Mouse (Mus musculus): ENCODE measurements at regions not wholly inside any gene's neighbourhood (a gene's known extent, or its start where the extent isn't known, plus 50 kb on each side); places are given as distances from the start of the nearest gene placed in this dataset.

DNA sequence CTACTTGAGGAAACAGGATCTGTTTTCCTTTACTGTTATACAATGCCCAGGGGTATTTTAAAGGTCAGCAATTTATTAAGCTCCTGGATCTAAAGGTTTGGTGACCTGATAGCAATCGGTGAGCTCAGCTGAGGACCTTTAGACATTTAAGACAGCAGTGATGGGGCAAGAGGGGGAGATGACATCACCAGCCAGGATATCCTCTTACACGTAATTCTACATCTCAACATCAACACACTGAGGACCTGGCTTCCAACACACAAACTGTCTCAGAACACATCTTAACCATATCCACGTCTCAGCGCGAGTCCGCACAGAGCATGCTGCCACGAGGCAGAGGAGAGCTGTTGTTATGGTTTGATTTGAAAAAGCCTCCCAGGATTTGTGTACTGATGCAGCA is 69.2 kb downstream of the Nhlrc3 start:
- no peak for DNase-seq

DNA sequence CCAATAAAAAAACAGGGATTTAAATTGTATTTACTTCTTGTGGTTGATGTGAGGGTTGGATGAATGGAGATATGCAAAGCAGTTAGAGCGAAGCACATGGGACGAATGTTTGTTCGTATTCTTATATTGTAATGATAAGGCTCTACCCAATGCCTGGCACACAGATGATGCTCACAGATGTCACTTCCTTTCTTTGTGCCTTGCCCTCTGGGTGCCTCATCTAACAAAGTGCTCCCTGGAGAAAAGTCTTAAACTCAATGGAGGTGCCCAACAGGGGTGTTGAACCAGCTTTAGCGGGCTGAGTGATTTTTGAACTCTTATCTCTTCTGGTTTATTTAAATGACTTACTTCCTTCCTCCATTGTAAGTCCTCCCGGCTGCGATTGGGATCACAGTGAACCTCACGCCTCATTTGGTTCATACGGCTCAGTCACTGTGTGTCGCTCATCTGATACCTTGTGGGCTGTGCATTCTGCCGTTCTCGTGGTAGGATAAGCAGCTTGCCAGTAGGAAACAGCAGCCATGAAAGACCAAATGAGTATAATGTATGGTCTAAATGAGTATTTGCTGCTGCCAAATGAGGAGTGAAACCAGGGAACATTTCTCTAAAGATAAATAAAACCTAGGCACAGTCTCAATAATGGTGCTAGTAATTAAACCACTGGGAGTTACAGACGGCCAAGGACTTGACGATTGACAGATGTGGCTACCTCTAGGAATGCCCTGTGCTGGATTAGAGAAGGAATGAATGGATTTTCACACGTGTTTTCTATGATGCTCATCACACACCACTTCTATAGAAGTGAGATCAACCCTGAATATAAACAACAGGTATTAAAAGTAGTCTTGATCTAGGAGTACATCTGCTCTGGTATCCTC is 81.2 kb downstream of the Nhlrc3 start:
- DNase-seq: no peak
- intact Hi-C loops (cut with DNase I): no loop called here

More for the DNA sequence above, 69.2 kb downstream of the Nhlrc3 start:
- intact Hi-C loops (cut with DNase I): no loop called here

DNA sequence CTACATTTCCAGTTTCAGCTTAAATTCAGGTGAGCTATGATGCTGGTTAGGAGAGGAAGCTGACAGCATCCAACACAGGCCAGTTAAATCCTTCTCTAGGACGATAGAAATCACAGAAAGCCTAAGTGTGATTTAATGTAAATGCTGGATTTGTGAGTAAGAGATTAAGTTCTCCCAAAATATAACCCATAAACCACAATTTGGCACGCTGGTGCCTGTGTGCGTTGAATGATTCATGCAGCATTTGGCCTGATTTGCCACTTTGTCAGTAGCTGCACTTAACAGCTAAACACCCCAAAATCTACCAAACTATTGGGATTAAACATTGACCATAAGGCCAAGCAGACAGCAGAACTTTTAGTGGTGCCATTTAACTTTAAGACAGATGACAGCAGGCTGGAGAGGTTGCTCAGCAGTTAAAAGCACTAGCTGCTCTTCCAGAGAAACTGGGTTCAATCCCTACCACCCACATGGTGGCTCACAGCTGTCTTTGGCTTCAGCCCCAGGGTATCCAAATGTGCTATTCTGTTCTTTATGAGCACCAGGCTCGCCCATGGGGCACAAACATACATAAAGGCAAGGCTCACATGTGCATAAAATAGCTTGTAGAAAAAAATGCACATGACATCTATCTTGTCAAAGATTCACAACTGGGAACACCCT is 83.5 kb downstream of the Nhlrc3 start:
- no peak for DNase-seq

DNA sequence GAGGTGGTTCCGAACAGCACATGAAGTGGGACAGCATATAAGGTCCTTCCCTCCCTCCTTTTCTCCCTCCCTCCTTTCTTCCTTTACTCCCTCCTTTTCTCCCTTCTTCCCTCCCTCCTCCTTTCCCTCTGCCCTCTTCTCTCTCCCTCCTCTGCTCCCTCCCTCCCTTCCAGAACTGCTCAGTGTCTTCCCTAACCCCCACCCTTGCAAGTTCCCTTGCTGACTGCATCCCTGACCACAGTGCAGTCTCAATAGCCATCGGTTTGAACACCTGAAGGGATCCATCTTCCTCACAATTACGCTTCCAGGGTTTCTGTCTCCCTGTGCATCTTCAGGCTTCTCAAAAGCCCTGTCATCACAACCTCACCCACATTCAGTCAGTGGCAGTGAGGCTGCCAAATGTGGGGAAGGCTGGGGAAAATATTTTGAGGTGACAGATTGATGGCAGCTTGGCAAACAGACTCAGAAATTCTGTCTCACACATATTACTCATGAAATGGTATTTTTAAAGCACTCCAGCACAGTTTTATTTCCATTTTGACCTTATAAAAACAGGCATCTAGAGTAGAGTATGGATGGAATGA is 86.2 kb downstream of the Nhlrc3 start:
- no peak for DNase-seq
- intact Hi-C loops (cut with DNase I): no loop called here

More for the DNA sequence above, 83.5 kb downstream of the Nhlrc3 start:
- intact Hi-C loops (cut with DNase I): no loop called here

DNA sequence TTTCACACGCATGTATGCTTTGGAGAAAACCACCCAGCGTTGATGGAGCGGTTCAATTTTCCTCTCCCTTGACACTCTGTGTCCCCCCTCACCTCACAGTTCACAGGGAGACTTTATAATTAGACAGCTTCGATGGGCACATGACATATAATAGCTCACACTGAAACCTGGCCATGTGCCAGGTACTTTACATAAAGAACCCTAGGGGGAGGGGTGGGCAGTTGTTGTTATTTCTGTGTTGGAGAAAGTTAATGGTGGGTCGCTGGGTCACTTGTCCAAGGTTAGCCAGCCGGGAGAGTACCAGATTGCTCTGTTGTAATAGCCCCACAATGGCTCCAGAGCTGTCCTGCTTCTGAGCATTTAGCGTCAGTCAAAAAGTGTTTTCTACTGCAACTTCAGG is 90.2 kb downstream of the Nhlrc3 start:
- DNase-seq: no peak
- intact Hi-C loops (cut with DNase I): no loop called here

DNA sequence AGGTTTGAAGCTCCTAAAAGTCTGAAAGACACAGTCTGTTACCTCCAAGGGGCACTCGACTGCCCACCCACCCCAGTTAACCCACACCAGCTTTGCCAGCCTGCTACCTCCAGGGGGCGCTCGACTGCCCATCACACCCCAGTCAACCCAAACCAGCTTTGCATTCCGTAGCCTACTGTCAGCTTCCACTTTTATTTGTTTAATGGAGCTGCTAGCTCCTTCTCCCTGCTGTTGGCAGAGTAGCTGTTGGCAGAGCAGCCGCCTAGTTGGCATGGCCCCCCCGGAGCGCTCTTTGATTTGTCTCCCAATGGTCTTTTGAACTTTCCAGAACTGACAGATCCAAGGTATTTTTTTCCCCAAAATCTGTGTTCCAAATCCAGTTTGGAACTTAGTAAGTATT is 91.2 kb downstream of the Nhlrc3 start:
- peak; percentile 14 to 27 for DNase-seq
- intact Hi-C loops (cut with DNase I): no loop called here

DNA sequence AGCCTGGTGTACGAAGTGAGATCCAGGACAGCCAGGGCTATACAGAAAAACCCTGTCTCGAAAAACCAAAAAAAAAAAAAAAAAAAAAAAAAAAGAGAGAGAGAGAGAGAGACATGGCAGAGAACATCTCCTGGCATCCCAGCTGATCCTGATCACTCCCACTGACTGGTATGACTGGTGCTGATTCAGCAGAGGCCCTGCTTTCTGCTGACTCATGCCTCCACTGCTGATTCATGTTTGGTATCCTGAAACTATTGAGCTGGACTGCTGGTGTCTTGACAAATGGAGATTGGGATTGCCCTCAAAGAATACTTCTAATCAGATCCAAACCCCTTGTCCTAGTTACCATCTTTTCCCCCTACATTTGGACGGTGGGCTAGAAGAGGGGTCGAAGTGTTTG is 101.9 kb downstream of the Nhlrc3 start:
- DNase-seq: no peak
- intact Hi-C loops (cut with DNase I): no loop called here

DNA sequence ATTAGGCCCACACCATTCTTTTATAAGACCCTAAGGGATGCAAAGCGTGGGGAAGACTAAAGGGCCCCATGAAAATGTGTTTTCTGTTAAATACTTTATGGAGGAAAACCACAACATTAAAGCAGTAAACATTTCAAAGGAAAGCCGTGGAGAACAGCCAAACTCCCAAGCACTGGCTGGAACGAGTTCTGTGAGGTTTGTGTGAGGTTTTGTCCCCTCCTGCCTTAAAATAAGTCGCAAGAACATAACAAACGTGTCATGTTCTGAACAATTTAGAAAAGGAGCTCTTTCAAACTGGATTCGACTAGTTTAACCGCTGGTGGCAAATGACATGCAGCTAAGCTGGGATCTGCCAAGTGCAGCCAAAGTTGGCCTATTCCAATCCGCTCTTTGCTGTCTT is 109.4 kb downstream of the Nhlrc3 start:
- intact Hi-C loops (cut with DNase I): no loop called here
- no peak for DNase-seq

DNA sequence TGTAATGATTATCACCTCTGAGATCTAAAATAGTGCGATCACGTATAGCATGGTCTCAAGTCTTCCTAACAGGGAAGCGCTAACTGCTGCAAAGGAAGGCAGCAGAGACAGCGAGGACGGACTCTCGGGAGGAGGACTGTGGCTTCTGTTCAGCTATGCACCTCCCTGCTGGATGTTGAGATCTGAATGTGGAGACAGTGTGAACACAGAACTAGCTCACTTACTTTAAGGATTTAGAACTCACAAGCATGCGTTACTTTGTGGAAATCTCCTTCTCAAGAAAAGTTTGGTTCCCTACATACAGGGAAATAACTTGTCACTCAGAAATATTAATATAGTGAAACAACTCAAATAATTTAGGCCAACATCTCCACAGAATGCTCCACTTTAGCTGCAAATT is 109.8 kb downstream of the Nhlrc3 start:
- no peak for DNase-seq
- intact Hi-C loops (cut with DNase I): no loop called here

DNA sequence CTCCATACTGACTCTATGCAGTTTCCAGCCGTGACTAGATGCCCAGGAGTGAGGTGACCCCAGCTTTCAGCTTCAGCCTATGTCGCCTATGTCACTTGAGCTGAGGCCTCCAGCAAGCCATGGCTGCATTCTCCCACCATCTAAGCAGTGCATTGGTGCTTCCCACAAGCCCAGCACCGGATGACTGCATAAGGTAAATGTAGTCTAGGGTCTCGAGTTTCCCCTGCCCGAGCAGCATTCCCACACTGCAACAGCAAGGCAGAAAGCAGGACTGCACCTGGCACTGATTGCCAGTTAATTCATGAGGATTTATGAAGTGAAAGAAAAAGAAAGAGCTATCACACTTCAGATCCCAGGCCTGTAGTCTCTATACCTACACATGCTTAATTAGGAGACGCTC is 119.5 kb downstream of the Nhlrc3 start:
- intact Hi-C loops (cut with DNase I): no loop called here
- no peak for DNase-seq

DNA sequence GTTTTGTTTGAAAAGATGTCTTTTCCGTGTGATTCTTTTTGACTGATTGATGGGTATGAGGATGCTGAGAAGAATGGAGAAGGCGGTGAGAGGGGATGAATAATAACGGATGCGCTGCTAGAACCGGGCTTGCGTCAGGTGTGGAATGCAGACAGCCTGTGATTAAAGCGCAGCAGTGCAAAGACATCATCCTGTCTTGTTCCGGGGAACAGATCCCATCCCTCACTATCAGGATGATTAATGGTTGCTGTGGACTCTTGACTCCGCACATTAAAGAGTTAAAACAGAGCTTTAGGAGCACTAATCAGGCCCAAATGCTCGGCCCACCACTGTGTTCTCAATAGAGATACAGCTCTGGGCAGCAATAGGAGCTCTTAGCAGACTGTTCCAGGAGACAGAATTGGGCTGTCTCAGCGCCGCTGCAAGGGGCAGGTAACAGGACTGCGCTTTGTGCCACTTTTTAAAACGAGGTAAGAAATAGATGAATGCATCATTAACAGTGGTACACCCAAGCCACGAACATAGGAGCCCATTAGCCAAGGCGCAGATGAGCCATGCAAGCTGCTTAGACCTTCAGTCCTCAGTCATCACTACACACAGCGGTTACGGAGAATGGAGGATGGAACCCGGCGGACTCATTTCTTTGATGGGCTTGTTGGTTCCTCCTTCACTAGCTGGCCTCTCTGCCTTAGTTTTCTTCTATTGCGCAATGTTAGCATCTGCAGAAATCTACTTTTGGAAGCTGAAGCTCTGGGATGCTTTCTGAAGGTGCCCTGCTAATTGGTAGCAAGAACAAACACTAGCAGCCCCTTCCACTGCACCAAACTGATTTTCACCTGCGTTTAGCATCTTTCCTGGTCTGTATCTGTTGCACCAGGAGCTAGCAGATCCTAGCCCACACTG is 121.6 kb downstream of the Nhlrc3 start:
- DNase-seq: no peak

DNA sequence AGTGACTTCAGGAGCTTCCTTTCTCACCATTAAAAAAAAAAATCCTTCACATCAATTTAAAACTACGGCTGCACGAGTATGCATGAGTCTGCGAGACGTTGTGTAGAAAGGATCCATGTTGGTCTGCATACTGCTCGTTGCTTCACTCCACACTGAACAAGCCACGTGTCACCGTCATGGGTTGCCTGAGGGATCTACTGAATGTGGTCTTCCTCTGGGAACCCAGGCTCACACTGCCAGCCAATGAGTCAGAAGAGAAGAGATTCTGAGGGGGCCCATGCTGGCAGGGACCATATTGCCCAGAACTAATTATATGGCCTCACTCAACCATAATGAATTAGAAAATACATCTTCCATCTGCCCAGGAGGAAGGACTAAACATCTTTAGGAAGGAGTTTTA is 124.6 kb downstream of the Nhlrc3 start:
- intact Hi-C loops (cut with DNase I): no loop called here
- no peak for DNase-seq

More for the DNA sequence above, 121.6 kb downstream of the Nhlrc3 start:
- intact Hi-C loops (cut with DNase I): no loop called here

DNA sequence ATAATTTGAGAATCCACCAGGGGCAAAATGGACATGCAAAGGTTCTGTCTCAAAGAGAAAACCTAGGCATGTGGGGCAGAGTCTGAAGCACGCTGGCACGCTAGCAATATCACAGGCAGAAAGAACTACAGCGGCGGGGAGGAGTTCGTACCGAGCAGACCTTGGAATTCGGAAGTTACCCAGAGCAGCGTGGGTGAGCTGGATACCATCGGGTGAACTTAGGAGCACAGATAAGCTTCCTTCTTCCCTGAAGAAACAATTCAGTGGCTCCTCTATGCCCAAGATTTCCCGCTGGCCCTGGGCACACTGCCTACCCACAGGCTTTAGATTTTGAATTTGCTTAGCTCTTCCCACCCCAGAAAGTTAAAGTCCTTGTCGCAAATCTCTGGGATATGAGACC is 129.1 kb downstream of the Nhlrc3 start:
- intact Hi-C loops (cut with DNase I): no loop called here
- no peak for DNase-seq

DNA sequence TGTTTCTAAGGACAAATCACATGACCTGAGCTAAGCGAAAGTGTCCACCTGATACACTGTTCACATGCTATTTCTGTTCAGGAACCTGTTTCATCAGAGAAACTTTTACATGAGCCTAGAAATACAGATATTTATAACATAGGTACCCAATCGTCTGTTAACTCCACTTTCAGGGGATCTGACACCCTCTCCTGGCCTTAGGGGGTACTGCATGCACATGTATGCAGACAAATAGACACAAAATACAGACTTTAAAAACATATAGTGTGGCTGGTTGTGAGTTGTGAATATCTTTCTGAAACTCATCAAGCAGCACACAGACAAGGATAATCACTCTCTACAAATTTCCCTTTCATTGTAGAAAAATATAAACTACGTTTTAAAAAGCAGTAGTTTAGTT is 133.6 kb downstream of the Nhlrc3 start:
- peak in 1 of 2 experiments; percentile 7 for DNase-seq
- intact Hi-C loops (cut with DNase I): loop anchor here (5.0 kb wide), 1 partner anchor 297 kb away; no protein-coding TSS in a partner anchor

DNA sequence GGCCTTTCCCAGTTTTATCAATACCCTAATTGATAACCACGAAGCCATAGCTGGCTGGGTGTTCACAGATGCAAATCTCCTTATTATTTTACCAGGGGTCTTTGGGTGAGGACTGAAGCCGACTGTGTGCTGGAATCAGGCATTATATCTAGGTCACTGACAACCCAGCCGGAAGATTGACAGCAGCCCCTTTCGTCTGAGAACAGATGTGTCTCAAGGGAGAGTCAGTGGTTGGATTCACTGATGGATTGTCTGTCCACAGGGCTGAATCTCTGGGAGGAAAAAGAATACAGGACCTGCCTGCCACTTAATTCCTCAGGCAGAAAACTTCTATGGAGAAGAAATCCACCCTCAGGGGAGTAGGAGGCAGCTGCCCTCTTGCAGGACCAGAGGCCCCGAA is 135.7 kb downstream of the Nhlrc3 start:
- DNase-seq: no peak
- intact Hi-C loops (cut with DNase I): loop anchor here (5.0 kb wide), 1 partner anchor 295 kb away; no protein-coding TSS in a partner anchor

DNA sequence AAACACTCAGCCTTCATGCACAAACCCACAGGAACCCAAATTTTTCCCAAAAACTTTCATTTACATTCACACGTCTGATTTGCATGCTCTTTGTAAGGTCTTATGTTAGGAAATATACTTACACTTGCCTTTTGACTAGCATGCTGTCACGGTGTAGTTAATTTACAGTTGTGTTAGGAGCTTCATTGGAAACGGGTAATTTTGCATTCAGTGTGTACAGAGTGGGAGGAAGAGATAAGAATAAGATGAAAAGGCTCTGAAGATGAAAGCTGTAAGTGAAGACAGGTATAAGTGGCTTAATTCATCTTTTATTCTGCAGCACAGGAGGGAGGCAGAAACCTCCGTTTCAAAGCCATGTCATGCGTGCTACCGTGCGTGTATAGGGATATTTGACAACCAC is 136.2 kb downstream of the Nhlrc3 start:
- intact Hi-C loops (cut with DNase I): loop anchor here (5.0 kb wide), 1 partner anchor 295 kb away; no protein-coding TSS in a partner anchor
- DNase-seq: no peak

DNA sequence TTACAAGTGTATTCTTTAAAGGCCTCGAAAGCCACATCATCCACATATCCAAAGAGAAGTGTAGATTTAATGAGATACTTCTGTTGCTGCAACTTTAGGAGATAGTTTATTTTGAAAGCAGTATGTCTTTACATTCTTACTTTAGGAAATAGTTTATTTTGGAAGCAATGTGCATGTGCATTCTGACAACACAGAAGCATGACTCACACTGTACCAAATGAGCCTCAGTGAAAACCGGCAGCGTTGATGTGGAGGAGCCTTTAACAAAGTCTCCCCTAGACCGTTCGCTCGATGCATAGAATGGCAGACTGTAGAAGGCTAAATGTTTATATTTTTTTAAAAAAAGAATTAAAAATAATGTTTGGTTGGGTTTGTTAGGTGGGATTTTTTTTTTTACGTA is 138.1 kb downstream of the Nhlrc3 start:
- intact Hi-C loops (cut with DNase I): loop anchor here (5.0 kb wide), 1 partner anchor 293 kb away; no protein-coding TSS in a partner anchor
- no peak for DNase-seq

DNA sequence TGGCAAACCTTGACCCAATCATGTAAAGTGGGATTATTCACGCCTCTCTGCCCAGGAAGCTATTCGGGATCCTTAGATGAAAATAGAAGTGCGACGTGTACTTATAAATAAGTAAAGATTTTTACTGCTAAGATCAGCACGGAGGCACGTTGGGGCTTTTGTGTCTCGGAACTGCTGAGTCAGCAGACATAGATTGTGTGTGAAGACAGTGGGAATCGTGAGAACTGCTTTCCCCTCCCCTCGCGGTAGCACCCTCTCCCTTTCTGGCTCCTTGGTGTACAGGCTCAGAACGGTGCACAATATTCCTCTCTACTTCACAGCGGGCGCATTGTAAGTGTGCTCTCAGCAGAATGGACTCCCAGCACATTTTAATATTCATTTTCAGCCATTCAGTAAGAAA is 138.7 kb downstream of the Nhlrc3 start:
- DNase-seq: no peak
- intact Hi-C loops (cut with DNase I): no loop called here

DNA sequence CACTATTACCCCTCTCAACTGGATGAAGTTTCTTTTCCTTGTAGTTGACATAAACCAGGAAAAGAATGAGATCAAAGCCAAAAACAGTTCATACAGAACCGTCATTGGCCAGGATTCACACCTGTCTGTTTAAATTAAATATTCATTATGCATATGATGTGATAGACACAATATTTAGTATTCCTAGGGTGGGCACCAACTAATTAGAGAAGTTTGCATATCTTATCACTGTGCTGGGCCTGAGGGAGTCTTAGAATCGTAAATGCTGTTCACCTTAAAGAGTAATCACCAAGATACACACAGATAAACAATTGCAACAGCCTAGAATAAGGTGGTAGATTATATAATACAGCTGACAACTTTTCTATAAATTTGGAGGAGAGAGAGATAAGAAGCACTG is 147.7 kb downstream of the Nhlrc3 start:
- DNase-seq: no peak
- intact Hi-C loops (cut with DNase I): no loop called here

Data from gastrocnemius, postnatal 36 days (tissue).